Mouse (Mus musculus) bone marrow macrophage, adult 2 months (primary cell): ENCODE measurements at regions not wholly inside any gene's neighbourhood (a gene's known extent, or its start where the extent isn't known, plus 50 kb on each side); places are given as distances from the start of the nearest gene placed in this dataset.

Experiments used
- CTCF ChIP-seq: IDR thresholded peaks from 2 replicates; pipeline ENCODE4 v1.5.1; 2012; ENCODE audit warnings: low read depth, mild to moderate bottlenecking, low read length, moderate library complexity
- POLR2A ChIP-seq: IDR thresholded peaks from 2 replicates; pipeline ENCODE4 v1.6.1; 2012; ENCODE audit warnings: mild to moderate bottlenecking, low read depth, low read length, borderline replicate concordance

- TF ChIP-seq CTCF: no peak
- no peak for TF ChIP-seq POLR2A
Measured at GRCm38 (mm10) chr8:115439512-115439911, 268.1 kb downstream of the Maf start.
